Mouse (Mus musculus) liver, adult (tissue): ENCODE measurements around the gene Oog2.
"Not testable (repeated sequence)": the region's sequence is repeated elsewhere in the genome, so short reads cannot be mapped to it uniquely, and the experiment has no call there.

Source experiments
- GATA4 ChIP-seq: IDR thresholded peaks from 2 replicates; pipeline ENCODE4 v1.6.1; 2014; ENCODE audit warnings: mild to moderate bottlenecking, low read length; ENCODE audit not compliant: insufficient replicate concordance

The Oog2 gene

GRCm38 (mm10) chr4:144190419-144190818, at the start of gene Oog2:
Oog2 (plus strand) TSS chr4:144190719.
- TF ChIP-seq GATA4: no peak

GRCm38 (mm10) chr4:144162563-144162962, 28.0 kb upstream of the Oog2 start, which contains the start of gene Oog3:
Oog3 (minus strand) TSS chr4:144162663.
- no peak for TF ChIP-seq GATA4

DNA sequence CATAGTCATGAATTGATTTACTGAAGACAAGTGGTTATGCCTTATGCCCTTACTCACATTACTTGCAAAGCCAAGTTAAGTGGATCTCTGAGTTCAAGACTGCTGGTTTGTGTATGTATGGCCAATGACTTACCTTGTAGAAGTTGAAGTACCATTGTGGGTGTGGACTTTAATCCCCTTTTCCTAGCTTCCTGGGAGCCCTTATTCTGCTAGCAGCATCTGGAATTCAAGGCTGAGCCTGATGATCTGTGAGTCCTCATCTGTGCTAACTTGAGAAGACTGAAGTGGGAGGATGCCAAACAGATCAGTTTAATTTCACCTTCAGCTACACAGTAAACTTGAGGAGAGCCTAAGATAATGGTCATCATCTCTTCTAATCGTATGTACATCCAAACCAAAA, 22.7 kb downstream of the Oog2 start, which contains the start of gene C87977:
C87977 (minus strand) TSS at position 101 of the 400 bp plus-strand sequence.
- not testable (repeated sequence) for TF ChIP-seq GATA4
